Mouse (Mus musculus): ENCODE measurements around the gene Gabbr2. TPM values are rescaled to one million over a fixed set of nuclear protein-coding genes. Genes with fewer than 3 reads are reported as not detected.
"Not testable (repeated sequence)": the region's sequence is repeated elsewhere in the genome, so short reads cannot be mapped to it uniquely, and the experiment has no call there.

Gene Gabbr2
- polyA plus RNA-seq, 1 experiment from 2014 or later = 0.27 TPM

DNA sequence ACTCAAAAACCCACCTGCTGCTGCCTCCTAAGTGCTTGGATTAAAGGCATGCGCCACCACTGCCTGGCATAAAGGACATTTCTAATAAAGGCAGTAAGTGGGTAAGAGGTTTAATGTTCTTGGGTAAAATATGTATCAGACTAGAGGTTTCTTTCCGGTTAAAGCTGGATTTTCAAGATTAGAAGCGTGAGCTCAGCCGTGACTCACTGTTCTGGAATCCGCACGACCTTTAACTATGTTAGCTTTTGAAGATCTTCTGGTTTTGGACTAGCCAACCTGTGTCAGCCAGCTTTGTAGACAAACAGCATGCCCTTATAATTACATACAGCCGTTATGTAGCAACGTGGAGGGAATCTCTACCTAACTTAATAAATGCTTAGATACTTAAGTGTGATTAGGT, 351.8 kb downstream of the Gabbr2 start:
- Histone ChIP-seq H3K9ac (ENCODE audit: low read length) (no peak overlapping the region), H3K4me1 (replicated peaks; ENCODE audit: control insufficient read depth, insufficient read depth, low read length) (no peaks in the 10 kb centered on the region), H3K4me2 (ENCODE audit: low read depth, low read length, severe bottlenecking) (no peak overlapping the region), H3K4me3 (ENCODE audit: low read depth, low read length) (no peak overlapping the region), H3K9me3 (ENCODE audit: control insufficient read depth, low read length) (no peaks in the 10 kb centered on the region), H3K27me3 (ENCODE audit: control insufficient read depth, insufficient read depth, low read length) (no peaks in the 10 kb centered on the region), H3K27ac (ENCODE audit: low read depth, low read length) (no peak overlapping the region), H3K36me3 (ENCODE audit: control insufficient read depth, insufficient read depth, low read length) (no peaks in the 10 kb centered on the region)
- 84% methylated on average over 8 of the region's 8 CpGs for WGBS
- ATAC-seq (replicated peaks; ENCODE audit: low FRiP score) = no peak
- DNase-seq (ENCODE audit: low spot score) = no peak

DNA sequence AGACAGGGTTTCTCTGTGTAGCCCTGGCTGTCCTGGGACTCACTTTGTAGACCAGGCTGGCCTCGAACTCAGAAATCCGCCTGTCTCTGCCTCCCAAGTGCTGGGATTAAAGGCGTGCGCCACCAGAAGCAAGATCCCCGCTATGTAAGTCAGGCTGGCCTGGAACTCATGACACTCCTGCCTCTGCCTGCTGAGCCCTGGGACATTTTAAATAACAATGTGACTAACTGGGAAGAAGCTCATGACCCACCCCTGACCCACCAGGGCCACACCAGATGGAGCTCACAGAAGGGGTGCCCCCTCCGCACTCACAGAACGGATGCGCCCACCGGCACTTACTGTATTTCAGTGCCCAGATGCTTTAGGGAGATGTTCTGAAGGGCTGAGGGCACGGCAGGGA, 354.4 kb downstream of the Gabbr2 start:
- H3K4me3 ChIP-seq (ENCODE audit: low read depth, low read length); H3K4me2 ChIP-seq (ENCODE audit: low read depth, low read length, severe bottlenecking); H3K36me3 ChIP-seq (ENCODE audit: control insufficient read depth, insufficient read depth, low read length); DNase-seq (ENCODE audit: low spot score); H3K27me3 ChIP-seq (ENCODE audit: control insufficient read depth, insufficient read depth, low read length); H3K4me1 ChIP-seq (replicated peaks; ENCODE audit: control insufficient read depth, insufficient read depth, low read length); H3K9me3 ChIP-seq (ENCODE audit: control insufficient read depth, low read length); ATAC-seq (replicated peaks; ENCODE audit: low FRiP score); H3K9ac ChIP-seq (ENCODE audit: low read length); H3K27ac ChIP-seq (ENCODE audit: low read depth, low read length): not testable (repeated sequence)
- 93% methylated on average over 10 of the region's 10 CpGs for WGBS

DNA sequence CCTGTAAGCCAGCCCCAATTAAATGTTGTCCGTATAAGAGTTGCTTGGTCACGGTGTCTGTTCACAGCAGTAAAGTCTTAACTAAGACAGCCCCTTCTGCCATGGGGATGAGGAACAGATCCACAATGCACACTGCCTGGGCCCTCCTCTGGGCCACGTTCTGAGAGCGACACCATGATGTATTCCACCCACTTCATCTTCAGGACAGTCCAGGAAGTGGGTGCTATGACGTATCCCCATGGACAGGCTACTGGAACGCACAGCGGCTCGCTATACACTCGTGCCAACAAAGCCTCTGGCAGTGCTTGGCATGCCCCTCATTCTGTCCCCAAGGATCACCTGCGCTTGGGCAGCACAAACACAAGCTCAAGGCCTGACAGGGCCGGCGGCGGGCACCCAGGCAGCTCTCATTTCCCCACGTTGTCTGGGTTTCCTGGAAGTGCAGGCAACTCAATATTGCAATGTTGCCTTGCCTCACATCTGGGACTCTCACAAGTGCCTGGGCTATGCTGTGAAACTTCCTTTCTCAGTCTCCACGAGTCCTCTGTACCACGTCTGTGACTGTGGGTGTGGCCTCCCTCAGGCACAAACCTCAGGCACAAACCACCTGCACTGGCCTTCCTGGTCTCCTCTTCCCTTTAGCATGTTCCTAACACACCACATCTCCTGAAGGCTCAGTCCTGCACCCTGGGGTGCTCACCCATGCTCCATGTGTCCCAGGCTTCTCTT, 355.8 kb downstream of the Gabbr2 start:
- no peak overlapping the region for H3K27ac ChIP-seq (ENCODE audit: low read depth, low read length)
- no peak for DNase-seq (ENCODE audit: low spot score)
- H3K9me3 ChIP-seq (ENCODE audit: control insufficient read depth, low read length) = no peaks in the 10 kb centered on the region
- no peaks in the 10 kb centered on the region for H3K27me3 ChIP-seq (ENCODE audit: control insufficient read depth, insufficient read depth, low read length)
- H3K4me3 ChIP-seq (ENCODE audit: low read depth, low read length) = no peak overlapping the region
- H3K36me3 ChIP-seq (ENCODE audit: control insufficient read depth, insufficient read depth, low read length) = no peaks in the 10 kb centered on the region
- H3K4me2 ChIP-seq (ENCODE audit: low read depth, low read length, severe bottlenecking) = no peak overlapping the region
- 91% methylated on average over 16 of the region's 16 CpGs for WGBS
- ATAC-seq (replicated peaks; ENCODE audit: low FRiP score) = no peak
- H3K4me1 ChIP-seq (replicated peaks; ENCODE audit: control insufficient read depth, insufficient read depth, low read length) = no peaks in the 10 kb centered on the region
- no peak overlapping the region for H3K9ac ChIP-seq (ENCODE audit: low read length)

DNA sequence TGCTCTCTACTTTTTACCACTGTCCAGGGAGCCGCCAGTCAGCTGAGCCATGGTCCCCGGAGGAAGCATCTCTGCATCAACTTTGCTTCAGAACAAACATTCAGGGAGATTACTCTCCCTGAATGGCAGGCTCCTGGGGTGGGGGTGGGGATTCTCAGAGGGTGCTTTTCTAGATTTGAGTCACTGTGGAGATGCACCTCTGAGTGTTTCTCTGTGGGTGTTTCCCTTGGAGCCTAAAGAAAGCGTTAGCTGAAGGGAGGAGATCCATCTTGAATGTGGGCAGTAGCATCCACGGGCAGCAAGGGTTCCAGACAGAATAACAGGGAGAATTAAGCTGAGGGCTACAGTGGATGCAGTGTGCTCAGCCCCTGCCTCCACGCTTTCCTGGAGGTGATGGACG, 356.8 kb downstream of the Gabbr2 start:
- H3K27me3 ChIP-seq (ENCODE audit: control insufficient read depth, insufficient read depth, low read length) = no peaks in the 10 kb centered on the region
- no peak overlapping the region for H3K9ac ChIP-seq (ENCODE audit: low read length)
- WGBS = 64% methylated on average over 6 of the region's 6 CpGs
- ATAC-seq (replicated peaks; ENCODE audit: low FRiP score) (no peak), DNase-seq (ENCODE audit: low spot score) (no peak)
- H3K4me2 ChIP-seq (ENCODE audit: low read depth, low read length, severe bottlenecking) = no peak overlapping the region
- H3K4me3 ChIP-seq (ENCODE audit: low read depth, low read length) = no peak overlapping the region
- no peaks in the 10 kb centered on the region for H3K9me3 ChIP-seq (ENCODE audit: control insufficient read depth, low read length)
- no peaks in the 10 kb centered on the region for H3K4me1 ChIP-seq (replicated peaks; ENCODE audit: control insufficient read depth, insufficient read depth, low read length)
- H3K27ac ChIP-seq (ENCODE audit: low read depth, low read length) = no peak overlapping the region
- H3K36me3 ChIP-seq (ENCODE audit: control insufficient read depth, insufficient read depth, low read length) = no peaks in the 10 kb centered on the region

DNA sequence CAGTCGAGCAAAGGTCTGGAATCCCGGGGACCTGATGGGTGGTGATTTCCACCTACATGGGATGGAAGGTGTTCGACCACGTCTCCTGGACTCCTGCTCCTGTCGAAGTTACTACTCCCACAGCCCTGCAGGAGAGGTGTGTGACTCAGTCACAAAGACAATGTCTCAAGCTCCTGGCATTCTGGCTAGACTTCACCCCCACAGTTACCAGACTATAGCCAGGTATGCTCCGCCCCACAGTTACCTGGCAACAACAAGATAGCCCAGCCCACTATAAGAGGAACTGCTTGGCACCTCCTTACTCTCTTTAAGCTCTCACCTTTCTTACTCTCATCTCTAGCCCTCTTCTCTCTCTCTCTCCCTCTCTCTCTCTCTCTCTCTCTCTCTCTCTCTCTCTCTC, 358.1 kb downstream of the Gabbr2 start:
- WGBS = 80% methylated on average over 6 of the region's 6 CpGs
- H3K27me3 ChIP-seq (ENCODE audit: control insufficient read depth, insufficient read depth, low read length); H3K4me2 ChIP-seq (ENCODE audit: low read depth, low read length, severe bottlenecking); H3K9me3 ChIP-seq (ENCODE audit: control insufficient read depth, low read length); ATAC-seq (replicated peaks; ENCODE audit: low FRiP score); H3K36me3 ChIP-seq (ENCODE audit: control insufficient read depth, insufficient read depth, low read length); H3K27ac ChIP-seq (ENCODE audit: low read depth, low read length); H3K4me3 ChIP-seq (ENCODE audit: low read depth, low read length); H3K9ac ChIP-seq (ENCODE audit: low read length); H3K4me1 ChIP-seq (replicated peaks; ENCODE audit: control insufficient read depth, insufficient read depth, low read length); DNase-seq (ENCODE audit: low spot score): not testable (repeated sequence)

DNA sequence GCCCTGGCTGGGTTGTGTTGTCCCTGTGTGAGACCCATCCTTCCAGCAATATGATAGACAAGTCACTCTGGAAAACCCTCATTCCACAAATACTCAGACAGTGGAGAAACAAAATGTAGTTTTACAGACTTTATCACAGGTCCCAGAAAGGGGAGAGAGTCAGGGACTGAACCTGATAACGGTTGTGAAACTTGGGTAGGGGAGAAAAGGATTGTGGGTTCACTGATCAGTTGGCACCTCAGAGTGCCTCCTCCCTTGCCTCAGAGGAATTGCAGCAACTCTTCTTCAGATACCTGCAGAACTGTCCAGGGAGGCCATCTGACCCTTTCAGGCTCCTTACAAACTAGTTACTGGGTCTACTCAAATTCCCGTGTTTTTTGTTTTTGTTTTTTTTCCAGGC, 359.2 kb downstream of the Gabbr2 start:
- no peak for ATAC-seq (replicated peaks; ENCODE audit: low FRiP score)
- Histone ChIP-seq H3K9me3 (ENCODE audit: control insufficient read depth, low read length) (no peaks in the 10 kb centered on the region), H3K27ac (ENCODE audit: low read depth, low read length) (no peak overlapping the region), H3K4me3 (ENCODE audit: low read depth, low read length) (no peak overlapping the region), H3K4me2 (ENCODE audit: low read depth, low read length, severe bottlenecking) (no peak overlapping the region), H3K36me3 (ENCODE audit: control insufficient read depth, insufficient read depth, low read length) (no peaks in the 10 kb centered on the region), H3K27me3 (ENCODE audit: control insufficient read depth, insufficient read depth, low read length) (no peaks in the 10 kb centered on the region), H3K4me1 (replicated peaks; ENCODE audit: control insufficient read depth, insufficient read depth, low read length) (no peaks in the 10 kb centered on the region), H3K9ac (ENCODE audit: low read length) (no peak overlapping the region)
- WGBS = 76% methylated on average over 2 of the region's 2 CpGs
- DNase-seq (ENCODE audit: low spot score) = no peak

DNA sequence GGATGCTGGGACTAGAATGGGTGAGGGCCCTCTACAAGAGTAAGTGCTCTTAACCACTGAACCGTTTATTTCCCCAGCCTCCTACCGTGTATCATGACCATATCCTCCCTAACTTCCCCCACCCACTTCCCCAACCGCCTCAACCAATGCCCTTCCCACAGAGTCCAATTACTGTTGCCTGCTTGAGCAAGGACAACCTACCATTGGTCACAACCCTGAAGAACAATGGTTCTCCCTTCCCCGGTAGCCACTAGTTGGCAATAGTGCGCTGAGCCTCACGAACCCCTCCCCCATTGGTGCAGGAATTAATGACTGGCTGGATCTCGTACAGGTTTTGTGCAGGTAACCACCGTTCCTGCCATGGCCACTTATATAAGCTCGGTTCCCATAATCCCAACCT, 361.3 kb downstream of the Gabbr2 start:
- Histone ChIP-seq H3K4me1 (replicated peaks; ENCODE audit: control insufficient read depth, insufficient read depth, low read length) (no peaks in the 10 kb centered on the region), H3K4me3 (ENCODE audit: low read depth, low read length) (no peak overlapping the region), H3K27me3 (ENCODE audit: control insufficient read depth, insufficient read depth, low read length) (no peaks in the 10 kb centered on the region), H3K4me2 (ENCODE audit: low read depth, low read length, severe bottlenecking) (no peak overlapping the region), H3K9me3 (ENCODE audit: control insufficient read depth, low read length) (no peaks in the 10 kb centered on the region), H3K27ac (ENCODE audit: low read depth, low read length) (no peak overlapping the region), H3K9ac (ENCODE audit: low read length) (no peak overlapping the region), H3K36me3 (ENCODE audit: control insufficient read depth, insufficient read depth, low read length) (no peaks in the 10 kb centered on the region)
- no peak for ATAC-seq (replicated peaks; ENCODE audit: low FRiP score)
- no peak for DNase-seq (ENCODE audit: low spot score)
- 52% methylated on average over 9 of the region's 9 CpGs for WGBS

DNA sequence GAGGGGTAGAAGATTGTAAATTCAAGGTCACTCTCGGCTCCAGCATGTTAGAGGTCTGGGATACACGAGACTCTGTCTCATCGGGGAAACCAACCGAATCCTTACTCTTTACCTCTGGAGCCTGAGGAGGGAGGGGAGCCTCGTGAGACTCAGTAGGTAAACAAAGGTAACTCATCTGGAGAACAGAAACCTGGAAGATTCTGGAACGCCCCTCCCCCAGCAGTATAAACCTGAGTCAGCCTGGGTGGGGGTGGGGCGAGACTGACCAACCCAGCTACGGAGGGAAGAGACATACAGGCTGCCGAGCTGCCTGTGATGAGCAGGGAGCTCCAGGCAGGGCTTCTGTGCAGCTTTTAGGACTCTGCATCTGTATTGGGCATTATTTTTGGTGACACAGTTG, 362.8 kb downstream of the Gabbr2 start:
- no peak overlapping the region for H3K9ac ChIP-seq (ENCODE audit: low read length)
- WGBS = 55% methylated on average over 9 of the region's 9 CpGs
- no peak for ATAC-seq (replicated peaks; ENCODE audit: low FRiP score)

DNA sequence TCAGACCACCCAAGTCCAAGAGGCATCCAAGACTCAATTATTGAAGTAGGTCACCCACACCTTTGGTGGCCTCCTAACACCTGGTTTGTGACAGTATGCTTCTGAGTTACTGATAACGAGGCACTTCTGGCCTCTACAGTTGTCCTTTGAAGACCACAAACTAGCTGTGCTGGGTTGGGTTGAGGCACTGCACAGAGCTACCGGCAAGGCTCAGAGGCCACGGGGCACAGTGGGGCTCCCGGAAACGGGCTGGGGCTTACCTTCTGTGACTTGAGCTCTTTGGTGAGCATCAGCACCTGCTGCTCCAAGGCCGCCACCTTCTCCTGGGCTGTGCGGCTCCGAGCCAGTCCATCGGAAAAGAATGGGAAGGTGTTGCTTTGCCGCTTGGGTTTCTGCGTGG, 363.6 kb downstream of the Gabbr2 start:
- no peak overlapping the region for H3K27ac ChIP-seq (ENCODE audit: low read depth, low read length)
- H3K27me3 ChIP-seq (ENCODE audit: control insufficient read depth, insufficient read depth, low read length) = no peaks in the 10 kb centered on the region
- H3K4me2 ChIP-seq (ENCODE audit: low read depth, low read length, severe bottlenecking) = no peak overlapping the region
- no peak overlapping the region for H3K4me3 ChIP-seq (ENCODE audit: low read depth, low read length)
- no peak for DNase-seq (ENCODE audit: low spot score)
- H3K9me3 ChIP-seq (ENCODE audit: control insufficient read depth, low read length) = no peaks in the 10 kb centered on the region
- no peaks in the 10 kb centered on the region for H3K36me3 ChIP-seq (ENCODE audit: control insufficient read depth, insufficient read depth, low read length)
- 84% methylated on average over 11 of the region's 11 CpGs for WGBS
- H3K4me1 ChIP-seq (replicated peaks; ENCODE audit: control insufficient read depth, insufficient read depth, low read length) = no peaks in the 10 kb centered on the region
- ATAC-seq (replicated peaks; ENCODE audit: low FRiP score) = no peak
- H3K9ac ChIP-seq (ENCODE audit: low read length) = no peak overlapping the region

More for the DNA sequence above, 362.8 kb downstream of the Gabbr2 start:
- no peaks in the 10 kb centered on the region for H3K9me3 ChIP-seq (ENCODE audit: control insufficient read depth, low read length)
- H3K36me3 ChIP-seq (ENCODE audit: control insufficient read depth, insufficient read depth, low read length) = no peaks in the 10 kb centered on the region
- H3K4me1 ChIP-seq (replicated peaks; ENCODE audit: control insufficient read depth, insufficient read depth, low read length) = no peaks in the 10 kb centered on the region
- no peak overlapping the region for H3K4me2 ChIP-seq (ENCODE audit: low read depth, low read length, severe bottlenecking)
- no peaks in the 10 kb centered on the region for H3K27me3 ChIP-seq (ENCODE audit: control insufficient read depth, insufficient read depth, low read length)
- no peak for DNase-seq (ENCODE audit: low spot score)
- H3K4me3 ChIP-seq (ENCODE audit: low read depth, low read length) = no peak overlapping the region
- no peak overlapping the region for H3K27ac ChIP-seq (ENCODE audit: low read depth, low read length)

Measured in forebrain, embryonic 11.5 days (tissue).